Mouse (Mus musculus) layer of hippocampus, adult 18-20 months (tissue): Measurements from ENCODE around the gene 9130213A22Rik. TPM values are rescaled to one million over a fixed set of nuclear protein-coding genes. Genes with fewer than 3 reads are reported as not detected.

ENCODE experiments used
- DNase-seq, 2 experiments: peaks; one replicate each; pipeline ENCODE4 v3.0.0; 2022; ENCODE audit warnings: low spot score in 2 of 2
- total RNA-seq, 2 experiments: library from RNA; stranded (reverse); gene quantifications; 2 replicates each; pipeline ENCODE4 v1.2.3; 2021

9130213A22Rik gene
- total RNA-seq, 2 experiments from 2014 or later = 1.3 to 1.6 TPM

DNA sequence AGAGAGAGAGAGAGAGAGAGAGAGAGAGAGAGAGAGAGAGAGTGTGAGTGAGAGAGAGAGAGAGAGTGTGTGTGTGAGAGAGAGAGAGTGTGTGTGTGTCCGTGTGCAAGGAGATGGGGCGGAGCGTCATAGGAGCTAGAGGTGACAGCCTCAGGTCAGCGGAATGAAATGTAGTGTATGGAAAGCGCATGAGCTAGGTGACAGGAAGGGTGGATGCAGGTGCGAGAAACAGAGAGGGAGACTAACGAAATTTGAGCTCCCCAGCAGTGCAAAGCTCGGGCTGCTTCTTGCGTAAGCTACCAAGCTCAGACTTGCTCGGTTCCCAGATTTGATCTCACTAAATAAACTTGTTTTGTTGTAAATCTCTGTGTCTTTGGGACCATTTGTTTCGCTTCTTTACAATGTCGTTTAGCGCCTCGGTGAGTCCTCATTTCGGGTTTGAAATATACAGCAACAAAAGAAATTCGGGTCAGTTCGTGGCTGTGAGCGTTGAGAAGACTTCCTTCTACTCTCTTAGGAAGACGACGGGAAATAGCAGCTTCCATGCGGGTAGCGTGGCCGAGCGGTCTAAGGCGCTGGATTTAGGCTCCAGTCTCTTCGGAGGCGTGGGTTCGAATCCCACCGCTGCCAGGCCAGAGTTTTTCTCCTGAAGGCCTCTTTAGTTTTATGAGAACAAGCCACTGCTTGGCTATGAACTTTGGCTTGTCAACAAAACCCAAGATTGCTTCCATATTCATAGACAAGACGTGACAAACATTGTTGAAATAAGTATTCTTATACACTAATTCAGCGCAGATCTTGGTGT, 1.5 kb upstream of the 9130213A22Rik start:
- peak; percentile 90 to 98 for DNase-seq

GRCm38 (mm10) chr11:69123056-69123692, 785 bp upstream of the 9130213A22Rik start:
- DNase-seq = peak; percentile 89 to 96

GRCm38 (mm10) chr11:69121741-69122335, 551 bp downstream of the 9130213A22Rik start:
- peak in 1 of 2 experiments; percentile 38 for DNase-seq

DNA sequence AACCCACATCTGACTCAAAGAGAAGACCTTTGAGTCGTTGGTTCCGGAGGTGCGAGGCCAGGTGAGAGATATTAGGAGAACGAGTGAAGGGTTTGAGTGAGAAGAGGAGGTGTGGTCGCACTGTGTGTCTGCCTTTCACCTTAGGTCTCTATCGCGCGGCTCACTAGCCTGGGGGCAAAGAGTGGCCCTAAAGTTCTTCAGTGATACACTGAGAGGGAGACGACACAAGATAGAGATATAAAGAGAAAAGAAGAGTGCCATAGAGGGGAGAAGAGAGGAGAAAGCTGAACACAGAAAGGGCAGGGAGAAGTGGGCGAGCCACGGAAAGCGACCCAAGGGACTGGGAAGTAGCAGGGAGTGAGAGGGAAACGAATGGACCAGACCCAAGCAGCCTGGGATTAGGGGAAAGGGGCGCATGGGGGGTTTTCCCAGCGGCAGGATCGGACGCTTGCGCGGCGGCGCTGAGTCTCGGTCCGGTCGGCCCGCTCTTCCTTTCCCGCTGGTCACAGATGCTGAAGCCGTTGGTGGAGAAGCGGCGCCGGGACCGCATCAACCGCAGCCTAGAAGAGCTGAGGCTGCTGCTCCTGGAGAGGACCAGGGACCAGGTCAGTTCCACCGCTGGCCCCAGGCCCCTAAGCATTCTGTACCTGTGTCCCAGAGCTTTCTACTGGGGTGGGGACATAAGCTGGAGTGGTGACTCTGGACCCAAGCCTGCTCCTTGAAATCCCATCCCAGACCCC, 1.2 kb downstream of the 9130213A22Rik start:
- peak in 1 of 2 experiments; percentile 27 for DNase-seq

- no peak for DNase-seq
Measured at GRCm38 (mm10) chr11:69120221-69121000, 2.0 kb downstream of the 9130213A22Rik start, which contains the start of gene Hes7. Hes7 (plus strand) TSS chr11:69120404.

GRCm38 (mm10) chr11:69119446-69120155, 2.8 kb downstream of the 9130213A22Rik start:
- no peak for DNase-seq

DNA sequence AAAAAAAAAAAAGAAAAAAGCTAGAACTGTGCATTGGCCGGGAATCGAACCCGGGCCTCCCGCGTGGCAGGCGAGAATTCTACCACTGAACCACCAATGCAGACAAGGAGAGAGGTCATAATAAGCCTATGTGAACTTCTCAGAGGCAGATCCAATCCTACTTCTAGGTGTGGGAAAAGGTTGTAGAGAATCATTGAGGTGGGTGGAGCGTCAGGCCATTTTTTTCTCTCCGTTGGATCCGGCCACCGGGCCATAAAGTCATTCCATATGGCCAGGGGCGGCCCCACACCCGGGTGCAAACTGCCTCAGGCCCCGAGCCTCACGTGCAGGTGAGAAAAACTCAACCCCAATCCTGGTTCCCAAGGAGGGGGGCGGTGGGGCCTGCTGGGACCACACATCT, 3.6 kb downstream of the 9130213A22Rik start:
- peak; percentile 76 to 93 for DNase-seq

DNA sequence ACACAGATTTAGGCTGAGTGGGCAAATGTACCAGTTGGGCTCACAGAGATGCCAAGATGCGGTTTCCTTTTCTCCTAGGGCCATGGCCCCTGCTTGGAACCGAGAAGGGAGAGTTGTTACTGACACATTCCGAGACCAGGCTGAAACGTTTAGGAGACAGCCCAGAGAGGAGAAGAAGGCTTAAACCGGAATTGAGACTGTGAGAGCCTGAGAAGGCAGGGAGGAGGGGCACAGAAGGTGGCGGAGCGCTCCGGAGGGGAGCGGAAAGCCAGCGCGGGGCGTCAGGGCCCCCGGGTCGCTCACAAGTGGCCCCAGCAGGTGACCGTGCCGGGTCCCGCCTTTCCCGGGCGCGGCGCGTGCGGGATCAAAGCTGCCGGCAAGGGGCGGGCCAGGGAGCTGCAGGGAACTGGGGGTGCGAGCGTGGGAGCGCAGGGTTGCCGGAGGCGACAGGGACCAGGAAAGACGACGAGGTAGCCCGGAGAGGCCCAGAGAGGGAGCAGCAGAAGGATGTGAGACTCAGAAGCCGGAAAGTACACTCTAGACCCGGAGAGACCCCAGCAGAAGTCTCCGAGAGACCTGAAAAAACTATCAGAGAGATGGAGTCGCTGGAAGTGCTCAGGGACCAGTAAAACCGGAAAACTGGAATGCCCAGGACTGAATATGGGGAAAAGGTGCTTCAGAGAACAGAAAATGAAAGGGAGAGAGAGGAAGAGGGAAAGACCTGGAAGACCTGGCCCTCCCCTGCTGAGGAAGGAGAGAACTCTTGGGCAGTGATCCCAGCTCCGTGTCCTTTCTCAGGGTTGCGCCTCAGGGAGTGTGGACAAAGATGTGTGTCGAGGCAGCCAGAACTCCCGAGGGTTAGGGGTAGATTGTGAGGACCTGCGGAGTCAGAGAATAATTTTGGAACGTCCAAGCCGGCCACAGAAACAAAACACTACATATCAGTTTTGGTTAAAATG, 4.4 kb downstream of the 9130213A22Rik start:
- DNase-seq = peak in 1 of 2 experiments; percentile 52

DNA sequence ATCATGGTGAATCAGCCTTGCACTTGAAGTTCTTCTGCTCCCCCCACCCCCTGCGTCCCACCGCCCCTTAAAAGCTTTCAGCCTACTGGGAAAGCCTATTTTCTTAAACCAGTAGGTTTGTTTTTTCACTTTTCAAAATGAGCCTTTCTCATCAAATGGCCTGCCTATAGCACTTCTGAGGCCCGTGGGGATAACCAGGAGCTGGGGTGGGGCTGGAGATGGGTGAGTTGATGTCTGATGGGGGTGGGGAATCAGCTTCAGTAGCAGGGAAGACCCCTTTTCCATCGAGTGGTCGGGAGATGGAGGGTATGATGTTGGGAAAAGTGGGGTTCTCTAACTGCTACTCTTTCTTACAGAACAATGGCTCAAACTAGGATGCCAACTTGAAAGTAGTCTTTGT, 5.5 kb downstream of the 9130213A22Rik start:
- no peak for DNase-seq

GRCm38 (mm10) chr11:69114621-69115020, 7.8 kb downstream of the 9130213A22Rik start:
- DNase-seq = no peak

DNA sequence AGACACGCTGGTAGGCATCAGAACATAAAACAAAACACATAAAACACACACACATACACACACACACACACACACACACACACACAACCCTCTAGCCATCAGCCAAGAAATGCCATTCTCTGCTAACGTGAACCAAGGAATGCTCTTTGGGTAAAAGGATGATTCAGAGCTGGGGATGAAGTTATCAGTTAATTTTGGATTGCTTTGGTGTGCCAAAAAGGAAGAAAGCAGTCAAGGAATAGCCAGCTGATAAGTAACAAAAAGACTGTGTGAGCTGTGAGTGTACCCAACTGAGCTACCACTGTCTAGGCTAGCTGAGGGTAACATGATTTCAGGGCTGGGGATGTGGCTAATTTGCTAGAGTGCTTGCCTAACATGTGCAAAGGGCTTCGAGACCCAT, 8.4 kb downstream of the 9130213A22Rik start:
- no peak for DNase-seq

- peak in 1 of 2 experiments; percentile 17 for DNase-seq
Measured at GRCm38 (mm10) chr11:69111865-69112264, 10.5 kb downstream of the 9130213A22Rik start.

- peak in 1 of 2 experiments; percentile 50 for DNase-seq
Measured at GRCm38 (mm10) chr11:69111051-69111810, 11.2 kb downstream of the 9130213A22Rik start.

DNA sequence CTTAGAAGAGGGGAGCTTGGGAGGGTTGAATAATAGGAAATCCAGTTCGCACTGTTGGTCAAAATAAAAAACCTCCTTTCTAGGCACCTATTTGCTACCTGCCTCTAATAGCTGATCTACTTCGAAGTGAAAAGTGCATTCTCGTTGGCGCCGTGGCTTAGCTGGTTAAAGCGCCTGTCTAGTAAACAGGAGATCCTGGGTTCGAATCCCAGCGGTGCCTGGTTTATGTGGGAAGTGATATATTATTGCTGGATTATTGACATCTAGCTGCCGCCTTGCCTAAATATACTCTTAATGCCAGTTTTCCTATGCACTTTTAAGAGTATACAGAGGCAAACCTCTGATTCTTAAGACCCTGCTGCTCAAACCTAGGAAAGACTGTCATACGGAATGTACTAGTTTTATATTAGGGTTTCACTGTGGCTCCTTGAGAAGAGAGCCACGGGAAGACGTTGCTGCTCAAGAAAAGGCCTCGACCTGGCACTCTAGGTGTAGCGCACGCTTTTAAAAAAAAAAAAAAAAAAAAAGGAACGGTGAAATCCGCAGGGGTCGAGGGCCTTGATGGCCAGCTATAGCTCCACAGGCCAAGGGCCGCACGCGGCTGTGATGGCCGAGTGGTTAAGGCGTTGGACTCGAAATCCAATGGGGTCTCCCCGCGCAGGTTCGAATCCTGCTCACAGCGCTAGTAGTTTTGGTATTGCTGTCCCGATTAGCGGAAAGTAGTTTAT, 11.9 kb downstream of the 9130213A22Rik start:
- DNase-seq = peak; percentile 83 to 93

DNA sequence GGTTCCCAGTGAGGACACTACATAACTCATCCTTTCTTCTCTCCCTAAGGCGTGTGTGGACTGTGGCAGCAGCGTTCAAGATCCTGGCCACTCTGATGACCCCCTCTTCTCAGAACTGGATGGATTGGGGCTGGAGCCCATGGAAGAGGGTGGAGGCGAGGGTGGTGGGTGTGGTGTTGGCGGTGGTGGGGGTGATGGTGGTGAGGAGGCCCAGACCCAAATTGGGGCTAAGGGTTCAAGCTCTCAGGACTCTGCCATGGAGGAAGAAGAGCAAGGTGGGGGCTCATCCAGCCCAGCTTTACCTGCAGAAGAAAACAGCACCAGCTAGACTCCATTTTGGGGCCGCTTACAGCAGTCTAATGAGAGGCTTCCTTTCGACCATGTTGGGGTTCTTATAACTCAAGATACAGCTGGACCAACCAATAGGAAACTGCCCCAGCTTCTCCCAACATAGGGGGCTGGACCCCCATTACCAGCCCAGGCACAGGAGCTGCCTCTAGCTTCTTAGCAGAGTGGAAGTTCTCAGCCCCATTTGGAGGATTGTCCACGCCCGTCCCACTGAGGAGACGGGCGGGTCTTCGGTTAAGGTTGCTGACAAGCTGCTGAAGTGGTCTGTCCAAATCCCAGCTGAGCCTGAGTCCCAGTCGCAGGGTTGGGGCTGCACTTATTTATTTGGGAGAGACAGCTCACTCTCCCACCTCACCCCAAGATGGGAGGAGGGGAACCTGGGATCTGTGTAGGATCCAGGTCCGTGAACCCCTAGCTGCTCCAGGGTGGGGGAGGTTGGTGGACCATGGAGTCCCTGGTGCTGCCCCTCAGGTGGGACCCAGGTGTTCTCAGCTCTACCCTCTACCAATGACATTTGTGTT, 13.1 kb downstream of the 9130213A22Rik start:
- DNase-seq = no peak

- no peak for DNase-seq
Measured at GRCm38 (mm10) chr11:69108223-69108622, 14.2 kb downstream of the 9130213A22Rik start.
